In the genomic region with DNA sequence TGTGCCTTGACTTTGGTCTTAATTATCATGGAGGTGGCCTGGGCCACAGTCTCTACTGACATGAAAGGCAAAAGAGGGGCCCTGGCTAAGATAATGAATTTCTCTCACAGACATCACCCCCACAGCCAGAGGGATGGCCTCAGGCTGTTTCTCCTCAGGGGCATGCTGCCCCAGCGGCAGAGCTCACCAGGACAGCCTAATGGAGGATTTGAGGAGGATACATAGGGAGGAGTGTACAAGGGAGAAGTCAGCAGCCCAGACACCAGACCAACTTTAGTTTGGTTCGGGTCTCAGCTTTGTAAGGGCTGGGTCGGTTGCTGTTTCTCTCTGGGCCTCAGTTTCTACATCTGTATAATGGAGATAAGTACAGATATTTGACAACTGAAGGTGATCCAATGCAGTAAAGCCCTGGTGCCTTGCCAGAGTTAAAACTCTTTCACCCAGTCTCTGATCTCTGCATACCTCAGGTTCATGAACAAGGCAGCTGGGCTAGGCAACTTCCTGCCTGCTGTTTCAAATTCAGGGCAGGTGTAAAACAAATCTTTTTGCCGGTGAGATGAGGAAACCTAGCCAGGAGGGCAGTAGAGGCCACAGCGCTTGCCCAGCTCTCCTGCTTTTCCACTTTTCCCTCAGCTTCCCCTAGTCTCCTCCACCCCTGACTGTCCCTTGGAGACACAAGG, we compare ENCODE assay signal across 7 mouse cellular contexts. TPM values are rescaled to one million over a fixed set of nuclear protein-coding genes. Genes with fewer than 3 reads are reported as not detected.
DNase-seq lines count a peak whose midpoint lies in the region; ATAC-seq and TF ChIP-seq lines count a peak whose summit lies in the region.

No protein-coding gene starts in this region.

- no peak for TF ChIP-seq CTCF in lung, embryonic 14.5 days (IDR thresholded peaks at IDR 0.05; ENCODE audit: low read depth)
- no peak for TF ChIP-seq CTCF in thymus, adult 2 months (IDR thresholded peaks at IDR 0.05; ENCODE audit: borderline replicate concordance, control insufficient read depth, extremely low read depth, insufficient read depth, low read length, poor library complexity)

- H3K9me3 ChIP-seq in lung, embryonic 14.5 days (ENCODE audit: low read depth, low read length), result no peaks in the 10 kb centered on the region
- no peaks in the 10 kb centered on the region for H3K9me3 ChIP-seq in embryonic facial prominence, embryonic 13.5 days
- H3K9me3 ChIP-seq in limb, embryonic 14.5 days (ENCODE audit: control insufficient read depth, low read length), result no peaks in the 10 kb centered on the region

- no peak overlapping the region for H3K9ac ChIP-seq in lung, embryonic 14.5 days
- H3K9ac ChIP-seq in embryonic facial prominence, embryonic 13.5 days, result no peak overlapping the region
- peak overlapping the region; percentile 44; the same call in 1 of the 2 replicates for H3K9ac ChIP-seq in limb, embryonic 14.5 days (ENCODE audit: low read depth, low read length, severe bottlenecking)

- no peak overlapping the region for H3K4me3 ChIP-seq in lung, embryonic 14.5 days (ENCODE audit: low read depth, low read length)
- no peak overlapping the region for H3K4me3 ChIP-seq in embryonic facial prominence, embryonic 13.5 days
- H3K4me3 ChIP-seq in limb, embryonic 14.5 days (replicated peaks; ENCODE audit: low read length), result no peak overlapping the region
- H3K4me3 ChIP-seq in thymus, adult 2 months (ENCODE audit: control insufficient read depth, insufficient read depth, low read length), result peak overlapping the region; percentile 93

- DNase-seq in lung, embryonic 14.5 days, result no peak
- DNase-seq in lung, postnatal 14 days, result no peak
- DNase-seq in limb, embryonic 14.5 days (ENCODE audit: low spot score), result no peak
- DNase-seq in thymus, adult 2 months, result peak; percentile 55
- no peak for DNase-seq in cerebellum, adult 8-10 months
- DNase-seq in cerebellum, postnatal 25 days, result no peak

- 71% methylated on average over 5 of the region's 5 CpGs for WGBS in lung, embryonic 14.5 days
- WGBS in embryonic facial prominence, embryonic 13.5 days, result 63% methylated on average over 5 of the region's 5 CpGs
- 56% methylated on average over 5 of the region's 5 CpGs for WGBS in limb, embryonic 14.5 days
- 4% methylated on average over 5 of the region's 5 CpGs for WGBS in thymus, adult 2 months

- no peaks in the 10 kb centered on the region for H3K36me3 ChIP-seq in lung, embryonic 14.5 days (ENCODE audit: insufficient read depth)
- no peaks in the 10 kb centered on the region for H3K36me3 ChIP-seq in embryonic facial prominence, embryonic 13.5 days
- H3K36me3 ChIP-seq in limb, embryonic 14.5 days (ENCODE audit: control insufficient read depth, insufficient read depth, low read length), result no peaks in the 10 kb centered on the region
- H3K36me3 ChIP-seq in thymus, adult 2 months (ENCODE audit: control insufficient read depth, insufficient read depth, low read length), result peaks cover 3% of the 10 kb centered on the region; the same call in 1 of the 2 replicates

- peak overlapping the region; percentile 42; the same call in 1 of the 2 replicates for H3K4me2 ChIP-seq in lung, embryonic 14.5 days
- H3K4me2 ChIP-seq in embryonic facial prominence, embryonic 13.5 days, result peak overlapping the region; percentile 44
- peak overlapping the region; percentile 39 for H3K4me2 ChIP-seq in limb, embryonic 14.5 days (replicated peaks; ENCODE audit: low read depth, low read length, severe bottlenecking)

- H3K4me1 ChIP-seq in lung, embryonic 14.5 days (ENCODE audit: insufficient read depth), result no peaks in the 10 kb centered on the region
- peaks cover 28% of the 10 kb centered on the region for H3K4me1 ChIP-seq in embryonic facial prominence, embryonic 13.5 days
- peaks cover 12% of the 10 kb centered on the region for H3K4me1 ChIP-seq in limb, embryonic 14.5 days (ENCODE audit: control insufficient read depth, insufficient read depth, low read length)
- H3K4me1 ChIP-seq in thymus, adult 2 months (replicated peaks; ENCODE audit: control insufficient read depth, insufficient read depth, low read length), result peaks cover 44% of the 10 kb centered on the region

- H3K27me3 ChIP-seq in lung, embryonic 14.5 days (ENCODE audit: insufficient read depth, low read length), result no peaks in the 10 kb centered on the region
- no peaks in the 10 kb centered on the region for H3K27me3 ChIP-seq in embryonic facial prominence, embryonic 13.5 days
- H3K27me3 ChIP-seq in limb, embryonic 14.5 days (ENCODE audit: control insufficient read depth, insufficient read depth, low read length), result no peaks in the 10 kb centered on the region
- H3K27me3 ChIP-seq in thymus, adult 2 months (ENCODE audit: control insufficient read depth, insufficient read depth, low read length), result no peaks in the 10 kb centered on the region

- peak; percentile 19; the same call in 1 of the 2 replicates for ATAC-seq in lung, embryonic 14.5 days (ENCODE audit: insufficient read depth)
- no peak for ATAC-seq in embryonic facial prominence, embryonic 13.5 days (ENCODE audit: insufficient number of reproducible peaks, insufficient read depth, low FRiP score, low TSS enrichment, low read depth)
- ATAC-seq in limb, embryonic 14.5 days (ENCODE audit: low FRiP score, low read depth), result no peak

- H3K27ac ChIP-seq in lung, embryonic 14.5 days (ENCODE audit: low read depth), result peak overlapping the region; percentile 81; the same call in 1 of the 2 replicates
- peak overlapping the region; percentile 84; the same call in 1 of the 2 replicates for H3K27ac ChIP-seq in embryonic facial prominence, embryonic 13.5 days
- H3K27ac ChIP-seq in limb, embryonic 14.5 days (replicated peaks; ENCODE audit: low read depth, low read length), result 0 out of 2 replicates have a peak overlapping the region, but pooled peaks have one; percentile 55
- H3K27ac ChIP-seq in thymus, adult 2 months (ENCODE audit: control insufficient read depth, insufficient read depth, low read length), result peak overlapping the region; percentile 95

- TF ChIP-seq POLR2A in limb, embryonic 14.5 days (IDR thresholded peaks at IDR 0.05; ENCODE audit: borderline replicate concordance, extremely low read depth, insufficient read depth, insufficient read length), result no peak
- TF ChIP-seq POLR2A in thymus, adult 2 months (IDR thresholded peaks at IDR 0.05; ENCODE audit: control insufficient read depth, extremely low read depth, insufficient read depth, low read length, poor library complexity), result no peak

RNA-seq across cellular contexts. Expression of a gene that starts 0.9 kb away (rescaled TPM):
- 0.83 and 0.99 TPM in 2 replicates for polyA plus RNA-seq in lung, embryonic 14.5 days (2014; fragmentation: Nextera tagmentation; extraction: Ambion mirVana)
- 0.92 and 1.8 TPM in 2 replicates for polyA plus RNA-seq in embryonic facial prominence, embryonic 13.5 days (2015; fragmentation: Nextera tagmentation; extraction: Ambion mirVana)
- polyA plus RNA-seq in limb, embryonic 14.5 days (2012; rRNA removed), result 2.6 and 4.3 TPM in 2 replicates
- 1.3 and 1.4 TPM in 2 replicates for polyA plus RNA-seq in limb, embryonic 14.5 days (2014; fragmentation: Nextera tagmentation; extraction: Ambion mirVana)
- polyA plus RNA-seq in thymus, adult 2 months (2012; rRNA removed), result 184 and 196 TPM in 2 replicates

RNA-seq across cellular contexts. Expression of a gene that starts 49.0 kb away (rescaled TPM):
- 271 and 275 TPM in 2 replicates for polyA plus RNA-seq in lung, embryonic 14.5 days (2014; fragmentation: Nextera tagmentation; extraction: Ambion mirVana)
- polyA plus RNA-seq in embryonic facial prominence, embryonic 13.5 days (2015; fragmentation: Nextera tagmentation; extraction: Ambion mirVana), result 288 and 307 TPM in 2 replicates
- polyA plus RNA-seq in limb, embryonic 14.5 days (2012; rRNA removed), result 176 and 181 TPM in 2 replicates
- 266 and 280 TPM in 2 replicates for polyA plus RNA-seq in limb, embryonic 14.5 days (2014; fragmentation: Nextera tagmentation; extraction: Ambion mirVana)
- polyA plus RNA-seq in thymus, adult 2 months (2012; rRNA removed), result 47.3 and 53.5 TPM in 2 replicates

Comparison
In these comparisons a context has a peak if more than half of its experiments do, and no peak if none do; other contexts are left out.
1. RNA of a gene that starts 0.9 kb away (polyA plus RNA-seq): 184 to 196 TPM in thymus, adult 2 months; 1.3 to 4.3 TPM in limb, embryonic 14.5 days, 0.92 to 1.8 TPM in embryonic facial prominence, embryonic 13.5 days and 0.83 to 0.99 TPM in lung, embryonic 14.5 days; every median in the first group is over 10 times any median in the second.
2. Peak in every context shown above with its lines, with median percentiles within 50 percentile points of each other: H3K27ac ChIP-seq and H3K4me2 ChIP-seq.